ENCODE assay signal across 13 mouse cellular contexts in genomic region chr3:122460848-122461511, GRCm38 (mm10).
DNase-seq lines count a peak whose midpoint lies in the region; ATAC-seq and TF ChIP-seq lines count a peak whose summit lies in the region.
"Had no signal": no experiment of that assay in that cellular context is flagged by ENCODE, and none has a peak within 500 bp of the region (broad histone marks: within the 10 kb centered on the region; RNA-seq: fewer than 3 reads in every experiment).

No protein-coding gene starts in this region.

- no peak overlapping the region for H3K4me2 ChIP-seq in lung, embryonic 15.5 days
- peak overlapping the region; percentile 37; the same call in 1 of the 2 replicates for H3K4me2 ChIP-seq in forebrain, embryonic 11.5 days (ENCODE audit: low read depth, low read length, severe bottlenecking)
- H3K4me2 ChIP-seq in intestine, embryonic 15.5 days (replicated peaks) = no peak overlapping the region
- H3K4me2 ChIP-seq in neural tube, embryonic 12.5 days (replicated peaks) = peak overlapping the region; percentile 35
- H3K4me2 ChIP-seq: heart, embryonic 11.5 days; limb, embryonic 13.5 days had no signal

- WGBS in lung, embryonic 15.5 days = 47% methylated on average over 8 of the region's 8 CpGs
- 55% methylated on average over 8 of the region's 8 CpGs for WGBS in lung, adult 2 months
- 5% methylated on average over 8 of the region's 8 CpGs for WGBS in forebrain, embryonic 11.5 days
- 65% methylated on average over 8 of the region's 8 CpGs for WGBS in intestine, embryonic 15.5 days
- WGBS in neural tube, embryonic 12.5 days = 20% methylated on average over 8 of the region's 8 CpGs

- H3K36me3 ChIP-seq in lung, embryonic 15.5 days = no peaks in the 10 kb centered on the region
- no peaks in the 10 kb centered on the region for H3K36me3 ChIP-seq in forebrain, embryonic 11.5 days (ENCODE audit: control insufficient read depth, insufficient read depth, low read length)
- H3K36me3 ChIP-seq in intestine, embryonic 15.5 days = no peaks in the 10 kb centered on the region
- H3K36me3 ChIP-seq in neural tube, embryonic 12.5 days = no peaks in the 10 kb centered on the region
- H3K36me3 ChIP-seq: limb, embryonic 13.5 days had no signal

- no peaks in the 10 kb centered on the region for H3K9me3 ChIP-seq in lung, embryonic 15.5 days
- H3K9me3 ChIP-seq in forebrain, embryonic 11.5 days (ENCODE audit: control insufficient read depth, low read length) = no peaks in the 10 kb centered on the region
- H3K9me3 ChIP-seq in intestine, embryonic 15.5 days = no peaks in the 10 kb centered on the region
- no peaks in the 10 kb centered on the region for H3K9me3 ChIP-seq in neural tube, embryonic 12.5 days
- H3K9me3 ChIP-seq: limb, embryonic 13.5 days had no signal

- TF ChIP-seq POLR2A in lung, adult 2 months (IDR thresholded peaks at IDR 0.05; ENCODE audit: borderline replicate concordance, extremely low read depth, low read depth, low read length) = no peak

- peaks cover 45% of the 10 kb centered on the region for H3K4me1 ChIP-seq in lung, embryonic 15.5 days
- peaks cover 6% of the 10 kb centered on the region for H3K4me1 ChIP-seq in lung, adult 2 months (ENCODE audit: control insufficient read depth, insufficient read depth, low read length)
- H3K4me1 ChIP-seq in forebrain, embryonic 11.5 days (replicated peaks; ENCODE audit: control insufficient read depth, insufficient read depth, low read length) = peaks cover 29% of the 10 kb centered on the region
- peaks cover 11% of the 10 kb centered on the region for H3K4me1 ChIP-seq in intestine, embryonic 15.5 days (replicated peaks)
- H3K4me1 ChIP-seq in neural tube, embryonic 12.5 days = peaks cover 38% of the 10 kb centered on the region

- no peak for ATAC-seq in lung, embryonic 15.5 days (ENCODE audit: borderline replicate concordance, extremely low read depth, low FRiP score, low TSS enrichment)
- ATAC-seq in forebrain, embryonic 11.5 days (replicated peaks; ENCODE audit: low FRiP score) = peak; percentile 73
- ATAC-seq in intestine, embryonic 15.5 days = no peak
- peak; percentile 65 for ATAC-seq in neural tube, embryonic 12.5 days (ENCODE audit: low FRiP score, low read depth)

- no peak for TF ChIP-seq CTCF in lung, adult 2 months (IDR thresholded peaks at IDR 0.05; ENCODE audit: insufficient read depth, low read length)

- DNase-seq in lung, adult 2 months = no peak
- peak; percentile 80 for DNase-seq in forebrain, embryonic 11.5 days (ENCODE audit: low spot score)
- DNase-seq in MN1 (ENCODE audit: low spot score) = no peak
- DNase-seq in spleen, adult 18-20 months = no peak
- DNase-seq in right cerebral cortex, postnatal 4 days = no peak
- DNase-seq: kidney, postnatal 36 days; right cerebral cortex, postnatal 25 days; thymus, postnatal 36 days had no signal

- no peak overlapping the region for H3K4me3 ChIP-seq in lung, embryonic 15.5 days
- H3K4me3 ChIP-seq in lung, adult 2 months (replicated peaks; ENCODE audit: extremely low read depth, low read depth, low read length) = no peak overlapping the region
- no peak overlapping the region for H3K4me3 ChIP-seq in forebrain, embryonic 11.5 days (ENCODE audit: low read depth, low read length)
- no peak overlapping the region for H3K4me3 ChIP-seq in intestine, embryonic 15.5 days (replicated peaks)
- H3K4me3 ChIP-seq in neural tube, embryonic 12.5 days = no peak overlapping the region
- H3K4me3 ChIP-seq: limb, embryonic 13.5 days had no signal

- no peaks in the 10 kb centered on the region for H3K27me3 ChIP-seq in lung, embryonic 15.5 days
- H3K27me3 ChIP-seq in forebrain, embryonic 11.5 days (ENCODE audit: control insufficient read depth, insufficient read depth, low read length) = no peaks in the 10 kb centered on the region
- H3K27me3 ChIP-seq in intestine, embryonic 15.5 days (replicated peaks) = no peaks in the 10 kb centered on the region
- H3K27me3 ChIP-seq in neural tube, embryonic 12.5 days (replicated peaks) = no peaks in the 10 kb centered on the region
- H3K27me3 ChIP-seq: limb, embryonic 13.5 days had no signal

- peak overlapping the region; percentile 71 for H3K27ac ChIP-seq in lung, embryonic 15.5 days
- H3K27ac ChIP-seq in forebrain, embryonic 11.5 days (ENCODE audit: low read depth, low read length) = peak overlapping the region; percentile 94
- H3K27ac ChIP-seq in intestine, embryonic 15.5 days = peak overlapping the region; percentile 0; the same call in 1 of the 2 replicates
- peak overlapping the region; percentile 64 for H3K27ac ChIP-seq in neural tube, embryonic 12.5 days
- H3K27ac ChIP-seq: limb, embryonic 13.5 days had no signal

- no peak overlapping the region for H3K9ac ChIP-seq in lung, embryonic 15.5 days
- peak overlapping the region; percentile 27 for H3K9ac ChIP-seq in forebrain, embryonic 11.5 days (ENCODE audit: low read length)
- no peak overlapping the region for H3K9ac ChIP-seq in intestine, embryonic 15.5 days
- H3K9ac ChIP-seq in neural tube, embryonic 12.5 days = no peak overlapping the region
- H3K9ac ChIP-seq: limb, embryonic 13.5 days had no signal

Comparison
In these comparisons a context has a peak if more than half of its experiments do, and no peak if none do; other contexts are left out.
1. ATAC-seq: peak in forebrain, embryonic 11.5 days (single experiment) and neural tube, embryonic 12.5 days (single experiment); none in lung, embryonic 15.5 days (single experiment) and intestine, embryonic 15.5 days (single experiment).
2. H3K27ac ChIP-seq: peak in every context shown above with its lines; median percentile 94 in forebrain, embryonic 11.5 days; 71 in lung, embryonic 15.5 days; 64 in neural tube, embryonic 12.5 days; 0 in intestine, embryonic 15.5 days.
3. H3K4me2 ChIP-seq: peak in forebrain, embryonic 11.5 days (single experiment) and neural tube, embryonic 12.5 days (single experiment); none in lung, embryonic 15.5 days (single experiment) and intestine, embryonic 15.5 days (single experiment).